In the genomic region with DNA sequence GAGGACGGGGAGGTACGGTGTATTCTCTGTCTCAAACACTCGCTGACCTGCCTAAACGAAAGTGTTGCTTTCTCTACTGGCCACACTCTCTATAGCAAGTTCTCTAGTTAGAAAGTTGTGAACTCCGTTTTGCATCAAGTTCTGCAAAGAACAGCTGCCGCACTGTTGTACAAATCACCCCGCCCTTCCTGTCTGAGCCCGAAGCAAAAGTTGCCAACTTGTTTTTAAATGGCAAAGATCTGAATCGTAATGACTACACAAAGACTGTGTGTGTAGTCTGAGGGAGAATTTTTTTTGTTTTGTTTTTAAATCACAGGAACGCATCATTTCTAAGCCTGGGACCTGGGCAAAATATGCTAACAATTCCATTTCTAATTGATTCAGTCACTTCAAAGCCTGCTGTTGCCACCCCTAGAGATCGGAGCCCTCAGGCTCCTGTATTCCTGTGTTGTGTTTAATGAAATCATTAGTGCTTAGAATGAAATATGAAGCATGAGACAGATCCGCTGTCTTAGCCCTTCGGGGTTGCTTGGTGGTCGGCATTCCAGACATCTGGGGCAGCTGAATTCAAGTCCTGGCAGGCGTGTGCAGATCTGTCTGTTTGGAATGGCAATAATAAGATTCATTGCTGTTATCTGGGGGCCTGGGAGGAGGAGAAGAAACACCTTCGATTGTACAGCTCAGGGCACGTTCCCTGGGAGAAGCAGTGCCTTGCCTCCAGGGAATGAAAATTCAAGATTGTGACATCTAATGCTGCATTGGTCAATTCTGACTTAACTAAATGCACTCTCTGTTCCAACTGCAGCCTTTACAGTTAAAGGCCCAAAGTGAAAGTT, we compare ENCODE assay signal across 8 mouse cellular contexts. TPM values are rescaled to one million over a fixed set of nuclear protein-coding genes. Genes with fewer than 3 reads are reported as not detected.
A peak's percentile ranks its signal among the peaks of the same experiment; 100 is the strongest.
DNase-seq lines count a peak whose midpoint lies in the region; ATAC-seq and TF ChIP-seq lines count a peak whose summit lies in the region.
"Had no signal": no experiment of that assay in that cellular context is flagged by ENCODE, and none has a peak within 500 bp of the region (broad histone marks: within the 10 kb centered on the region; RNA-seq: fewer than 3 reads in every experiment).

No protein-coding gene starts in this region.

- ATAC-seq in lung, embryonic 15.5 days (ENCODE audit: borderline replicate concordance, extremely low read depth, low FRiP score, low TSS enrichment): peak; percentile 28; the same call in 1 of the 2 replicates
- no peak for ATAC-seq in liver, embryonic 12.5 days

- no peak for DNase-seq in testis, postnatal 10 days (ENCODE audit: low spot score)
- DNase-seq in forelimb bud, embryonic 11.5 days (ENCODE audit: low read depth, low spot score): peak; percentile 54
- DNase-seq in spleen, postnatal 36 days (ENCODE audit: low spot score in 2 of 2): no peak
- DNase-seq in gastrocnemius, postnatal 10 days: no peak

- peak overlapping the region; percentile 65 for H3K27ac ChIP-seq in testis, adult 2 months (ENCODE audit: control insufficient read depth, insufficient read depth, low read depth, low read length)
- H3K27ac ChIP-seq in lung, embryonic 15.5 days: peak overlapping the region; percentile 78
- no peak overlapping the region for H3K27ac ChIP-seq in liver, embryonic 12.5 days
- H3K27ac ChIP-seq: liver, embryonic 15.5 days had no signal

- H3K9ac ChIP-seq in lung, embryonic 15.5 days: peak overlapping the region; percentile 6; the same call in 1 of the 2 replicates
- no peak overlapping the region for H3K9ac ChIP-seq in liver, embryonic 12.5 days
- H3K9ac ChIP-seq: liver, embryonic 15.5 days had no signal

- no peaks in the 10 kb centered on the region for H3K4me1 ChIP-seq in testis, adult 2 months (ENCODE audit: control insufficient read depth, insufficient read depth, low read length)
- H3K4me1 ChIP-seq in lung, embryonic 15.5 days: peaks cover 9% of the 10 kb centered on the region; the same call in 1 of the 2 replicates
- no peaks in the 10 kb centered on the region for H3K4me1 ChIP-seq in liver, embryonic 12.5 days
- H3K4me1 ChIP-seq: liver, embryonic 15.5 days had no signal

- 34% methylated on average over 17 of the region's 17 CpGs for WGBS in lung, embryonic 15.5 days
- 69% methylated on average over 17 of the region's 17 CpGs for WGBS in liver, embryonic 12.5 days (ENCODE audit: insufficient replicate concordance)

- no peak for TF ChIP-seq POLR2A in testis, adult 2 months (IDR thresholded peaks at IDR 0.05; ENCODE audit: control insufficient read depth, low read depth, low read length)

- H3K27me3 ChIP-seq in testis, adult 2 months (ENCODE audit: control insufficient read depth, insufficient read depth, low read length): no peaks in the 10 kb centered on the region
- no peaks in the 10 kb centered on the region for H3K27me3 ChIP-seq in lung, embryonic 15.5 days
- H3K27me3 ChIP-seq in liver, embryonic 12.5 days (replicated peaks): no peaks in the 10 kb centered on the region
- H3K27me3 ChIP-seq: liver, embryonic 15.5 days had no signal

- TF ChIP-seq CTCF in testis, adult 2 months (IDR thresholded peaks at IDR 0.05; ENCODE audit: control insufficient read depth, insufficient read depth, insufficient replicate concordance, low read depth, low read length): no peak

- no peaks in the 10 kb centered on the region for H3K9me3 ChIP-seq in lung, embryonic 15.5 days
- peaks cover 15% of the 10 kb centered on the region for H3K9me3 ChIP-seq in liver, embryonic 12.5 days (replicated peaks)
- H3K9me3 ChIP-seq: liver, embryonic 15.5 days had no signal

- H3K36me3 ChIP-seq in testis, adult 2 months (ENCODE audit: control insufficient read depth, insufficient read depth, low read length): no peaks in the 10 kb centered on the region
- 0 out of 2 replicates have a peak, but pooled peaks cover 5% of the 10 kb centered on the region for H3K36me3 ChIP-seq in lung, embryonic 15.5 days
- peaks cover 17% of the 10 kb centered on the region for H3K36me3 ChIP-seq in liver, embryonic 12.5 days

- peak overlapping the region; percentile 44 for H3K4me2 ChIP-seq in lung, embryonic 15.5 days
- no peak overlapping the region for H3K4me2 ChIP-seq in liver, embryonic 12.5 days
- H3K4me2 ChIP-seq: liver, embryonic 15.5 days had no signal

- H3K4me3 ChIP-seq in testis, adult 2 months (ENCODE audit: control insufficient read depth, low read depth, low read length): peak overlapping the region; percentile 54
- peak overlapping the region; percentile 17 for H3K4me3 ChIP-seq in lung, embryonic 15.5 days
- no peak overlapping the region for H3K4me3 ChIP-seq in liver, embryonic 12.5 days
- H3K4me3 ChIP-seq: liver, embryonic 15.5 days had no signal

RNA-seq across cellular contexts. Expression of a gene that starts 59.8 kb away (rescaled TPM):
- polyA plus RNA-seq in testis, adult 2 months (2012; rRNA removed): 0.12 TPM in 1 of 2 replicates, not detected in the other
- polyA plus RNA-seq in lung, embryonic 15.5 days (2015; fragmentation: Nextera tagmentation; extraction: Ambion mirVana): not detected in 2 replicates
- polyA plus RNA-seq in liver, embryonic 12.5 days (2016; fragmentation: Nextera tagmentation; extraction: Ambion mirVana): not detected in 2 replicates
- total RNA-seq in gastrocnemius, postnatal 10 days (2021): not detected
- polyA plus RNA-seq: liver, embryonic 15.5 days had no signal
